ENCODE assay signal across 24 mouse cellular contexts in the genomic region with DNA sequence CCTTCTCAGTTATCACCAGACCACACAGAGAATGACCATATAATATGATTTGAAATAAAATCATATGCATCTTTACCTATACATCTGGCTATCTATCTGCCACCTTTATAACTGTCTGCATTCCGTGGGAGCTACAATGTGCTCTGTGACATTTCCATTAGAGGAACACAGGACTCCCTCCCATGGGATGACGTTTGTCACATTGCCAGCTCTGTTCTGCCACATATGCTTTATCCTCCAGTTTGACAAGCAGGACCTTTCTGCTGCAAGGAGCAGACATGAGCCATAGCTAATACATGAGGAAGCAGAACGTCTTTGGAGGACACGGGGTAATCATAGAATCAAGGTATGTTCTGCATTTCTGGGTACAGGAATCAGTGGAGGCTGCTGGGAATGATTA. TPM values are rescaled to one million over a fixed set of nuclear protein-coding genes. Genes with fewer than 3 reads are reported as not detected.
DNase-seq lines count a peak whose midpoint lies in the region; ATAC-seq and TF ChIP-seq lines count a peak whose summit lies in the region.
"Had no signal": no experiment of that assay in that cellular context is flagged by ENCODE, and none has a peak within 500 bp of the region (broad histone marks: within the 10 kb centered on the region; RNA-seq: fewer than 3 reads in every experiment).

No protein-coding gene starts in this region.

- no peak overlapping the region for H3K4me2 ChIP-seq in hindbrain, embryonic 14.5 days (replicated peaks)
- no peak overlapping the region for H3K4me2 ChIP-seq in hindbrain, embryonic 16.5 days (ENCODE audit: low read length)
- no peak overlapping the region for H3K4me2 ChIP-seq in midbrain, embryonic 13.5 days (replicated peaks)
- no peak overlapping the region for H3K4me2 ChIP-seq in midbrain, embryonic 16.5 days (ENCODE audit: low read length)
- H3K4me2 ChIP-seq: embryonic facial prominence, embryonic 12.5 days; embryonic facial prominence, embryonic 15.5 days; heart, embryonic 11.5 days had no signal

- ATAC-seq in hindbrain, embryonic 14.5 days (ENCODE audit: low FRiP score) = no peak
- no peak for ATAC-seq in hindbrain, embryonic 16.5 days
- no peak for ATAC-seq in midbrain, embryonic 13.5 days
- no peak for ATAC-seq in midbrain, embryonic 16.5 days
- ATAC-seq: CD4-positive, CD25-positive, alpha-beta regulatory T cell, adult 4 months; forebrain, embryonic 14.5 days; forebrain, postnatal 0 days had no signal

- H3K9ac ChIP-seq in hindbrain, embryonic 14.5 days = no peak overlapping the region
- H3K9ac ChIP-seq in hindbrain, embryonic 16.5 days (ENCODE audit: low read depth, low read length) = no peak overlapping the region
- H3K9ac ChIP-seq in midbrain, embryonic 13.5 days (replicated peaks) = no peak overlapping the region
- H3K9ac ChIP-seq in midbrain, embryonic 16.5 days (ENCODE audit: low read depth, low read length) = no peak overlapping the region
- H3K9ac ChIP-seq: embryonic facial prominence, embryonic 12.5 days; embryonic facial prominence, embryonic 15.5 days; forebrain, postnatal 0 days had no signal

- DNase-seq in hindbrain, embryonic 14.5 days (ENCODE audit: low spot score) = peak; percentile 39
- peak; percentile 33 for DNase-seq in brain, embryonic 14.5 days (ENCODE audit: low read depth)
- DNase-seq in layer of hippocampus, adult 8-10 months (ENCODE audit: low spot score in 2 of 2) = no peak
- DNase-seq: adrenal gland, adult 2 months; adrenal gland, postnatal 14 days; cerebellum, adult 11-12 months; cerebellum, adult 8-10 months; cerebellum, postnatal 25 days; forebrain, postnatal 0 days; gastrocnemius, adult 2 months; gastrocnemius, postnatal 14 days; heart, adult 11 months had no signal

- no peaks in the 10 kb centered on the region for H3K9me3 ChIP-seq in hindbrain, embryonic 14.5 days (ENCODE audit: control insufficient read depth, low read length)
- H3K9me3 ChIP-seq in hindbrain, embryonic 16.5 days (ENCODE audit: control insufficient read depth, low read length) = no peaks in the 10 kb centered on the region
- no peaks in the 10 kb centered on the region for H3K9me3 ChIP-seq in midbrain, embryonic 13.5 days
- no peaks in the 10 kb centered on the region for H3K9me3 ChIP-seq in midbrain, embryonic 16.5 days (replicated peaks; ENCODE audit: control insufficient read depth, low read length, poor library complexity, severe bottlenecking)
- H3K9me3 ChIP-seq: embryonic facial prominence, embryonic 12.5 days; embryonic facial prominence, embryonic 15.5 days had no signal

- no peaks in the 10 kb centered on the region for H3K27me3 ChIP-seq in hindbrain, embryonic 14.5 days (ENCODE audit: control insufficient read depth, insufficient read depth, low read length)
- H3K27me3 ChIP-seq in hindbrain, embryonic 16.5 days (replicated peaks; ENCODE audit: control insufficient read depth, insufficient read depth, low read length) = no peaks in the 10 kb centered on the region
- no peaks in the 10 kb centered on the region for H3K27me3 ChIP-seq in midbrain, embryonic 13.5 days
- H3K27me3 ChIP-seq in midbrain, embryonic 16.5 days (ENCODE audit: control insufficient read depth, insufficient read depth, low read depth, low read length) = no peaks in the 10 kb centered on the region
- H3K27me3 ChIP-seq: embryonic facial prominence, embryonic 15.5 days had no signal

- no peak for TF ChIP-seq POLR2A in brain, embryonic 14.5 days (IDR thresholded peaks at IDR 0.05; ENCODE audit: borderline replicate concordance, extremely low read depth, insufficient read depth, insufficient read length, poor library complexity, severe bottlenecking)

- H3K4me1 ChIP-seq in hindbrain, embryonic 14.5 days (replicated peaks; ENCODE audit: control insufficient read depth, insufficient read depth, low read length) = 0 out of 2 replicates have a peak, but pooled peaks cover 3% of the 10 kb centered on the region
- no peaks in the 10 kb centered on the region; the same call in 1 of the 2 replicates for H3K4me1 ChIP-seq in hindbrain, embryonic 16.5 days (ENCODE audit: control insufficient read depth, insufficient read depth, low read depth, low read length)
- H3K4me1 ChIP-seq in midbrain, embryonic 13.5 days (replicated peaks) = peaks cover 11% of the 10 kb centered on the region; the same call in 1 of the 2 replicates
- H3K4me1 ChIP-seq in midbrain, embryonic 16.5 days (ENCODE audit: control insufficient read depth, insufficient read depth, low read length) = peaks cover 6% of the 10 kb centered on the region
- H3K4me1 ChIP-seq: embryonic facial prominence, embryonic 15.5 days had no signal

- no peaks in the 10 kb centered on the region for H3K36me3 ChIP-seq in hindbrain, embryonic 14.5 days (replicated peaks; ENCODE audit: control insufficient read depth, insufficient read depth)
- no peaks in the 10 kb centered on the region for H3K36me3 ChIP-seq in hindbrain, embryonic 16.5 days (ENCODE audit: control insufficient read depth, insufficient read depth, low read length)
- H3K36me3 ChIP-seq in midbrain, embryonic 13.5 days = no peaks in the 10 kb centered on the region
- no peaks in the 10 kb centered on the region for H3K36me3 ChIP-seq in midbrain, embryonic 16.5 days (ENCODE audit: control insufficient read depth, insufficient read depth, low read length)
- H3K36me3 ChIP-seq: embryonic facial prominence, embryonic 12.5 days; embryonic facial prominence, embryonic 15.5 days had no signal

- no peak overlapping the region for H3K4me3 ChIP-seq in hindbrain, embryonic 14.5 days (replicated peaks; ENCODE audit: low read length)
- H3K4me3 ChIP-seq in hindbrain, embryonic 16.5 days (ENCODE audit: low read length) = no peak overlapping the region
- H3K4me3 ChIP-seq in midbrain, embryonic 13.5 days (replicated peaks) = no peak overlapping the region
- H3K4me3 ChIP-seq in midbrain, embryonic 16.5 days (ENCODE audit: low read depth, low read length) = no peak overlapping the region
- H3K4me3 ChIP-seq: embryonic facial prominence, embryonic 12.5 days; embryonic facial prominence, embryonic 15.5 days; gastrocnemius, adult 2 months had no signal

- 47% methylated on average over 4 of the region's 4 CpGs for WGBS in hindbrain, embryonic 14.5 days
- WGBS in hindbrain, embryonic 16.5 days = 57% methylated on average over 4 of the region's 4 CpGs
- 63% methylated on average over 4 of the region's 4 CpGs for WGBS in midbrain, embryonic 13.5 days
- 53% methylated on average over 4 of the region's 4 CpGs for WGBS in midbrain, embryonic 16.5 days

- TF ChIP-seq CTCF in brain, embryonic 14.5 days (IDR thresholded peaks at IDR 0.05; ENCODE audit: borderline replicate concordance, extremely low read depth, insufficient read depth, insufficient read length) = no peak

- H3K27ac ChIP-seq in hindbrain, embryonic 14.5 days = no peak overlapping the region
- no peak overlapping the region for H3K27ac ChIP-seq in hindbrain, embryonic 16.5 days (ENCODE audit: low read depth, low read length)
- 0 out of 2 replicates have a peak overlapping the region, but pooled peaks have one; percentile 9 for H3K27ac ChIP-seq in midbrain, embryonic 13.5 days
- no peak overlapping the region for H3K27ac ChIP-seq in midbrain, embryonic 16.5 days (ENCODE audit: low read length)
- H3K27ac ChIP-seq: embryonic facial prominence, embryonic 12.5 days; embryonic facial prominence, embryonic 15.5 days; gastrocnemius, adult 2 months had no signal

RNA-seq across cellular contexts. Expression of gene Sema5b, which starts 16.7 kb away (rescaled TPM):
- 15.4 and 16.7 TPM in 2 replicates for polyA plus RNA-seq in hindbrain, embryonic 14.5 days (2014; fragmentation: Nextera tagmentation; extraction: Ambion mirVana)
- polyA plus RNA-seq in hindbrain, embryonic 16.5 days (2015; fragmentation: Nextera tagmentation; extraction: Ambion mirVana) = 15.1 and 18.3 TPM in 2 replicates
- 36.9 and 43.6 TPM in 2 replicates for polyA plus RNA-seq in midbrain, embryonic 13.5 days (2015; fragmentation: Nextera tagmentation; extraction: Ambion mirVana)
- 17.5 and 18.0 TPM in 2 replicates for polyA plus RNA-seq in midbrain, embryonic 16.5 days (2015; fragmentation: Nextera tagmentation; extraction: Ambion mirVana)
- 68.2 and 68.8 TPM in 2 replicates for polyA plus RNA-seq in brain, embryonic 14.5 days (2012; rRNA removed)
- 10 to 100 TPM; 10.6 to 18.1 (median 14.0) TPM for total RNA-seq in layer of hippocampus, adult 8-10 months (2022)
- total RNA-seq: common myeloid progenitor, adult 5-6 weeks; hematopoietic stem cell, adult 5-6 weeks; MEL had no signal
- polyA plus RNA-seq: C2C12; CD4-positive, CD25-positive, alpha-beta regulatory T cell, adult 4 months had no signal

RNA-seq across cellular contexts. Expression of gene Pdia5, which starts 33.5 kb away (rescaled TPM):
- 6.8 and 8.3 TPM in 2 replicates for polyA plus RNA-seq in hindbrain, embryonic 14.5 days (2014; fragmentation: Nextera tagmentation; extraction: Ambion mirVana)
- polyA plus RNA-seq in hindbrain, embryonic 16.5 days (2015; fragmentation: Nextera tagmentation; extraction: Ambion mirVana) = 12.8 and 15.4 TPM in 2 replicates
- polyA plus RNA-seq in midbrain, embryonic 13.5 days (2015; fragmentation: Nextera tagmentation; extraction: Ambion mirVana) = 12.0 and 13.9 TPM in 2 replicates
- polyA plus RNA-seq in midbrain, embryonic 16.5 days (2015; fragmentation: Nextera tagmentation; extraction: Ambion mirVana) = 12.0 and 14.4 TPM in 2 replicates
- 9.2 and 12.2 TPM in 2 replicates for polyA plus RNA-seq in brain, embryonic 14.5 days (2012; rRNA removed)
- 1 to 10 TPM; 2.9 to 4.9 (median 4.3) TPM for total RNA-seq in layer of hippocampus, adult 8-10 months (2022)
- total RNA-seq: MEL had no signal
- polyA plus RNA-seq: CD4-positive, CD25-positive, alpha-beta regulatory T cell, adult 4 months had no signal

Comparison
In these comparisons a context has a peak if more than half of its experiments do, and no peak if none do; other contexts are left out.
1. DNase-seq: peak in hindbrain, embryonic 14.5 days (single experiment) and brain, embryonic 14.5 days (single experiment); none in layer of hippocampus, adult 8-10 months (0 of 2).